Mouse (Mus musculus) bone marrow, adult 2 months (tissue): ENCODE measurements around the gene Sec14l5.

Source experiments
- CTCF ChIP-seq: fragments of 200-500 bp; IDR thresholded peaks from 2 replicates; pipeline ENCODE4 v1.5.1; 2011; ENCODE audit warnings: low read length, control low read depth; ENCODE audit not compliant: control insufficient read depth, insufficient read depth
- POLR2A ChIP-seq: fragments of 200-500 bp; IDR thresholded peaks from 2 replicates; pipeline ENCODE4 v1.6.1; 2011; ENCODE audit warnings: low read depth, mild to moderate bottlenecking, control low read depth, low read length, borderline replicate concordance; ENCODE audit not compliant: control insufficient read depth

DNA sequence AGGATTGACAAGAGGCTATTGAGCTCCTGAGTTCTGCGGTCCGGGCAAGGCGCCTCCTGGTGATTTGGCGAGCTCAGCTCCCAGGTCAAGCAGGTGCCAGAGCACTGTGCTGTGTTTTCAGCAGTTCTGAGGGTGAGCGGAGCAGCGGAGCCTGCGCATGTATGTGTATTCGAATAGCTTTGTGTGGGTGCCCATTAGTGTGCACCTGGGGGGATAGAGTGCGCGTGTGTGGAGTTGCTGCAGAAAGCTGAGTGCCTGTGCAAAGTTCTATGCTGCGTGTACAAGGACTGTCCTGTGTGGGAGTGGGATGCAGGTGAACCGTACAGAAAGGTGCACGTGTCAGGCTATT, at the start of gene Sec14l5:
- TF ChIP-seq POLR2A (no peak), CTCF (no peak)
